Mouse (Mus musculus) Muller cell, postnatal 12 days (primary cell): ENCODE measurements at regions not wholly inside any gene's neighbourhood (a gene's known extent, or its start where the extent isn't known, plus 50 kb on each side); places are given as distances from the start of the nearest gene placed in this dataset.

Experiments
- DNase-seq: peaks from one replicate; pipeline ENCODE4 v3.0.0-alpha.2; 2015; ENCODE audit errors: inconsistent ontology term

GRCm38 (mm10) chr3:41180911-41181310 lies 98.1 kb upstream of the Pgrmc2 start:
- DNase-seq, result no peak

DNA sequence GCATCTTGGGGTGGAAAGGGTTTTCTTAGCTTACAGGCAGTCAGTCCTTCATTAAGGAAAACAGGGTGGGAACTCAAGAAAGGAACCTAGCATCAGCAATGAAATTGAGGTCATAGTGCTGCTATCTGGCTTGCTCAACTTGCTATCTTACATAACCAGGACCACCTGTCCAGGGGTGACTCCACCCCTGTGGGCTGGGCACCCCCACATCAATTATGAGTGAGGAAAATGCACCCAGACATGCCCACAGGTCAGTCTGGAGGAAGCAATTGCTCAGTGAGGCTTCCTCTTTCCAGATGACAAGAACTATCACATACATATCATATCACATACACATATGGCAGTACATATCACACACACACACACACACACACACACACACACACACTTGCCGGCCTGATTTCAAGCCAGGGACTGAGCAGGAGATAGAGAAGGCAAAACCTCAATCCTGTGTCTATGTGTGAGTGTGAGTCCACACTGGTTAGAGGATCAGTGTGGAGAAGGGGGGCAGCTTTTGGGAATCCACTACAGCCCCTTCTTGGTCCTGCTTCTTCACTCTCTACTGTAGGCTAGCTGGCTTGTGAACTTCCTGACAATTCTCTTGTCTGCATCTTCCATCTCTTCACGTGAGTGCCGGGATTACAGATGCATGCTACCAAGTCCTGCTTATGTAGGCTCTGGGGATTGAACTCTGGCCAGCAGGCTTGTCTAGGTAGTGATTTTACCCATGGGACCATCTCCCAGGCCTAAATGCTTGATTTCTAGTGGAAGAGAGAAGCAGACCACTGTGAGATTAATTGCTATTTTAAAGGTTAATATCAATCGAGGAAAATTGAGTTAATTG lies 96.4 kb upstream of the Pgrmc2 start:
- DNase-seq, result no peak

- DNase-seq, result no peak
Measured at GRCm38 (mm10) chr3:41177124-41177523, 94.3 kb upstream of the Pgrmc2 start.

- DNase-seq, result no peak
Measured at GRCm38 (mm10) chr3:41175356-41175755, 92.5 kb upstream of the Pgrmc2 start.

DNA sequence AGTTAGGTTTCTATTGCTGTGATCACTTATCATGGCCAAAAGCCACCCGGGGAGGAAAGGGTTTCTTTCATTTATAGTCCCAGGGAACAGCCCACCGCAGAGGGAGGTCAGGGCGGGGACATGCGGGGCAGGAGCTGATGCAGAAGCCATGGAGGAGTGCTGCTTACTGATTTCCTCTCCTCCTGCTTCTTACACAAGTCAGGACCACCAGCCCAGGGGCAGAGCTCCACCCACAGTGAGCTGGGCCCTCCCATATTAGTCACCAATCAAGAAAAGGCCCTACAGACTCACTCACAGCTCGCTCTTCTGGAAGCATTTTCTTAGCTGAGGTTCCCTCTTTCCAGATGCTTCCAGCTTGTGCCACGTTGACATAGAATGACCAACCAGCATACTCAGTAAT lies 90.7 kb upstream of the Pgrmc2 start:
- no peak for DNase-seq

DNA sequence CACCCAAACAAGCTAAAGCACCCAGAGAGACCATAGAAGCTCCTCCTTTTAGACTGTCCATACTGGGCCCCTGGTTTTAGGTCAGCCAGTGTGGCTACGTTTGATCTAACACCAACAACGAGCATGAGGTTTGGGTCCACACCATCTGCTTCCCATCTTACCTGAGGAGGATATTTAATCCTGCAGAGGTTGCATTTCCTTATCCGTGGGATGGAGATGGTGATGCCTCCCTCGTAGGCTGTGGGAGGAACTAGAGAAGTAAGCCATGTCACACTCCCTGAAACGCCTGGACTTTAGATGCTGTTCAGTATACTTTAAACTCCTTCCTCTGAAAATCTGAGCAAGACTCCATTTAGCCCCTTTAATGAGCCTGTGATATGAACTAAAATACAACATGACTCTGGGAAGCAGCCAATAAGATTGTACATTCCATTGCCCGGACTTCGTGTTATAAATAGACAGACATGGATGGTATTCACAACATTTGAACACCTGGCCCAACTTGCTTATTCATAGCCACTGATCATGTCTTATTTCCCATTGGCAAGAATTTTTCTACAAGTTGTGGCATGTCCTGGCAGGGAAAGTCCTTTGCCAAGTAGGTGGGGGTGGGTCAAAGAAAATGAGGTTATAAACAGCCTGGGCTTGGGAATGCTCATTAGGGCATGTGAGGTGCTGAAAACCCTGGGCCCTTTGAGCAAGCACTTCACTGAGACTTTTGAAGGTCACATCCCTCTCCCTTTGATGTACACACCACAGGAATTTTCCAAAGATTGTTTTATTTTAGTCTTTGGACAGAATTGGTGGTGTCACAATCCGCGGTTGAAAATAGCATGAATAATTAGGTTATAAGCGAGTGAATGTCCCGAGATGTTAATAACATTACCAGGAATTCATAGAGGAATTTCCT lies 89.7 kb upstream of the Pgrmc2 start:
- peak; percentile 97 for DNase-seq

GRCm38 (mm10) chr3:41171772-41172171 lies 88.9 kb upstream of the Pgrmc2 start:
- DNase-seq, result no peak

GRCm38 (mm10) chr3:41171310-41171709 lies 88.5 kb upstream of the Pgrmc2 start:
- DNase-seq, result no peak

DNA sequence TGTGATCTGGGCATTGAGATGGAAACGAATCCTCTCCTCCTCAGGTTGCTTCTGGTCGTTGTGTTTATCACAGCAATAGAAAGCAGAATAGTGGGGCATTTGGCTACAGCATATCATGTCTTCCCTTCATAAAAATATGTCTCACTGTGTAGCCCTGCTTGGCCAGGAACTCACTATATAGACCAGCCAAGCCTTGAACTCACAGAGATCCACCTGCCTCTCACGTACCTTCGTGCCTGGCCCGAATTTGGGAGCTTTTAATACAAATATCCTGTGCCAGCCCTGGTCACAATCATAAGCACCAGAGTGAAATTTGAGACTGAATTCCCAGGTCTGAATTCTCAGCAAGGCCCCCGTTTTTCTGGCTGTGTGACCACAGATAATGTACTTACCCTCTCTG lies 87.7 kb upstream of the Pgrmc2 start:
- no peak for DNase-seq

- DNase-seq, result peak; percentile 76
Measured at GRCm38 (mm10) chr3:41169430-41169829, 86.6 kb upstream of the Pgrmc2 start.

- no peak for DNase-seq
Measured at GRCm38 (mm10) chr3:41168181-41168967, 85.5 kb upstream of the Pgrmc2 start.

- no peak for DNase-seq
Measured at GRCm38 (mm10) chr3:41167476-41167875, 84.6 kb upstream of the Pgrmc2 start.

GRCm38 (mm10) chr3:41164736-41165135 lies 81.9 kb upstream of the Pgrmc2 start:
- DNase-seq, result no peak

GRCm38 (mm10) chr3:41163767-41164166 lies 80.9 kb upstream of the Pgrmc2 start:
- no peak for DNase-seq

- no peak for DNase-seq
Measured at GRCm38 (mm10) chr3:41162514-41162913, 79.7 kb upstream of the Pgrmc2 start.

DNA sequence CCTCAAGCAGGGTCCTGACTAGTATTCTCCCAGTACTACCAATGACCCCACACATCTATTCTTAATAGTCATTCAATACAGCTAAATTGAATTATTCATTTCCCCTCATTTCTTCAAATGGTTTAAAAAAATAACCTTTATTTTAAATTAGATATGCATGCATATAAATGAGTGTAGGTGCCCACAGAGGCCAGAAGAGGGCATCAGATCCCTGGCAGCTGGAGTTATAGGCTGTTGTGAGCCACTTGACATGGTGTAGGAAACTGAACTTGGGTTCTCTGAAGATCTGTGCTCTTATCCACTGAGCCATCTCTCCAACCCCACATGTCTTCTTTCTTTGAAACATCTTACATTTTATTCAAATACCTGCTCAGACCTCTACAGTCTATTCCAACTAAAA lies 77.8 kb upstream of the Pgrmc2 start:
- DNase-seq, result no peak

- no peak for DNase-seq
Measured at GRCm38 (mm10) chr3:41158314-41158973, 75.6 kb upstream of the Pgrmc2 start.

- no peak for DNase-seq
Measured at GRCm38 (mm10) chr3:41157428-41157827, 74.6 kb upstream of the Pgrmc2 start.

DNA sequence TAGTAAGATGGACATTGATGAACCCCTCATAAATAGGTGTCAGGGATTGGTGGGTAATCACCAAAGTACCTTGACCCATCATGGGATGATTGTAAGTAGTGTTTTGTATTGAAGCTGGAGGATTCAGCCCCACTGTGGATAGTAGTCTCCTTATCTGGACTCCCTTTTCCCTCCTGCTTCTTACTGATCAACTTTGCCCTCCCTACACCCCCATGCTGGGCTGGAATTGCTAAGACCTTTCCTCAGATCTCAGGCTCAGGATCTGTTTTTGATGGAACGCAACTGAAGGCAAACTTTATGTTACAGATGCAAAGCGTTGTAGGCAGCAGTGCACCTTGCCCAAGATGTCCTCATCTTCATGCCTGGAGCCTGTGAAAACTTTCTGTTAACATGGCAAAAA lies 73.7 kb upstream of the Pgrmc2 start:
- no peak for DNase-seq

DNA sequence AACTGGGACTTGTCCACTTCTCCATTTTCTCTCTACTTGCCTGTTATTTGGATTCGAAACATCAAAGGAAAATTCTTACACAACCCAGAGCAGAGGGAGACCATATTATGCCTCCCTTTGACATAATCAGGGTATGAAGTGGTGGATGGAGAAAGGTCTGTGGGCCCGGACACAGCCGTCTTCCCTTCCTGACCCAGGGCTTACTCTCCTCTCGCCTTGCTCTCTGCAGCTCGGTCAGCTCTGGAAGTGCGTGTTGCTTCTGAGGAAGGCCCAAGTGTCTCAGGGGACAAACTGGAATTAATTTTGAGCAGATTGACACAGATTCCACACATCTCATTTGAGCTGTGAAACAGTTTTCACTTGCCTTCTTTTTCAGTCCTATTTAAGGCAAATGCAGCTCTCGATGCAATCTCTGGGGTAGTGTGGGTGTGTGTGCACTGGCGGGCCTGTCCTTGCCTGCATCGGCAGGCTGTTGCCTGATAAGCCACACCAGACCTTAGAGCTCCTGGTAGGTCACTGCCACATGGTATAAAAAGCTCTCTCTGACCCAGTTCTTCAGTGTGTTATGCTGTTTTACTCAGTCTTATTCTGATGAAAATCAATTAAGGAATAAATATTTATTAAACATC lies 72.4 kb upstream of the Pgrmc2 start:
- no peak for DNase-seq

DNA sequence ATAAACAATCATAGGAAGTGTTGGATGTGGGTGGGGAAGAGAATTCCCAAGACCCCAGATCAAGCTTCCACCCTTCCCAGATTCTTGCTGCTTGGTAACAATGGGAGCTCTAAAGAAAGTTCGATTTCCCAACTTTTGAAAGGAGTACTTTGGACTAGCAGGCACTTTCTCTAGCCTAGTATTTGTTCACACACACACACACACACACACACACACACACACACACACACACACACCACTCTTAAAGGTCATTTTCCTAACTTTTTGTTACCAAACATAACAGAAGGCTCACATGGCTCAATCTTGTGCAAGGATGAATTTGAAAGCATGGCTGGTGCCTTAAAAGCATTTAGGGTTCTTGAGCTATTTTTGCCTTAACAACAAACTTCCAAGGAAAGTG lies 71.6 kb upstream of the Pgrmc2 start:
- DNase-seq, result no peak
